Mouse (Mus musculus): Measurements from ENCODE around the gene Acbd3. TPM values are rescaled to one million over a fixed set of nuclear protein-coding genes. Genes with fewer than 3 reads are reported as not detected.

Acbd3 gene
- 21.6 and 22.8 TPM in 2 replicates for polyA plus RNA-seq (2014; fragmentation: Nextera tagmentation; extraction: Ambion mirVana)

GRCm38 (mm10) chr1:180725704-180726179 lies at the start of gene Acbd3:
Acbd3 (plus strand) TSS chr1:180726043.
- no peaks in the 10 kb centered on the region for H3K36me3 ChIP-seq (ENCODE audit: control insufficient read depth, insufficient read depth, low read length)
- H3K4me1 ChIP-seq (replicated peaks; ENCODE audit: control insufficient read depth, insufficient read depth, low read length): peaks cover 6% of the 10 kb centered on the region; the same call in 1 of the 2 replicates
- peak within 1 kb of the TSS; percentile 98 for H3K4me3 ChIP-seq (ENCODE audit: low read depth, low read length)
- peak within 1 kb of the TSS; percentile 68 for H3K27ac ChIP-seq (ENCODE audit: low read depth, low read length)
- no peaks in the 10 kb centered on the region for H3K9me3 ChIP-seq (ENCODE audit: control insufficient read depth, low read length)
- peak within 1 kb of the TSS; percentile 76 for H3K4me2 ChIP-seq (ENCODE audit: low read depth, low read length, severe bottlenecking)
- DNase-seq (ENCODE audit: low spot score): peak; percentile 96
- WGBS: under 1% methylated on average over 47 of the region's 52 CpGs
- no peaks in the 10 kb centered on the region for H3K27me3 ChIP-seq (ENCODE audit: control insufficient read depth, insufficient read depth, low read length)
- H3K9ac ChIP-seq (ENCODE audit: low read length): peak within 1 kb of the TSS; percentile 96
- peak; percentile 94 for ATAC-seq (replicated peaks; ENCODE audit: low FRiP score)

- 94% methylated on average over 7 of the region's 7 CpGs for WGBS
- DNase-seq (ENCODE audit: low spot score) (no peak), ATAC-seq (replicated peaks; ENCODE audit: low FRiP score) (no peak)
- no peak overlapping the region for H3K4me2 ChIP-seq (ENCODE audit: low read depth, low read length, severe bottlenecking)
- H3K27ac ChIP-seq (ENCODE audit: low read depth, low read length): no peak overlapping the region
- H3K9me3 ChIP-seq (ENCODE audit: control insufficient read depth, low read length): no peaks in the 10 kb centered on the region
- no peak overlapping the region for H3K9ac ChIP-seq (ENCODE audit: low read length)
- no peak overlapping the region for H3K4me3 ChIP-seq (ENCODE audit: low read depth, low read length)
- peaks cover 2% of the 10 kb centered on the region; the same call in 1 of the 2 replicates for H3K36me3 ChIP-seq (ENCODE audit: control insufficient read depth, insufficient read depth, low read length)
- H3K27me3 ChIP-seq (ENCODE audit: control insufficient read depth, insufficient read depth, low read length): peaks cover 7% of the 10 kb centered on the region
- no peaks in the 10 kb centered on the region for H3K4me1 ChIP-seq (replicated peaks; ENCODE audit: control insufficient read depth, insufficient read depth, low read length)
Measured at GRCm38 (mm10) chr1:180691284-180691683, 34.6 kb upstream of the Acbd3 start.

GRCm38 (mm10) chr1:180696626-180697352 lies 29.1 kb upstream of the Acbd3 start, which contains the start of gene Mixl1:
Mixl1 (minus strand) TSS chr1:180697034.
- Histone ChIP-seq H3K9me3 (ENCODE audit: control insufficient read depth, low read length) (no peaks in the 10 kb centered on the region), H3K4me2 (ENCODE audit: low read depth, low read length, severe bottlenecking) (peak within 1 kb of the TSS; percentile 51), H3K27ac (ENCODE audit: low read depth, low read length) (no peak within 1 kb of the TSS), H3K9ac (ENCODE audit: low read length) (no peak within 1 kb of the TSS), H3K36me3 (ENCODE audit: control insufficient read depth, insufficient read depth, low read length) (no peaks in the 10 kb centered on the region), H3K4me3 (ENCODE audit: low read depth, low read length) (peak within 1 kb of the TSS; percentile 35), H3K4me1 (replicated peaks; ENCODE audit: control insufficient read depth, insufficient read depth, low read length) (0 out of 2 replicates have a peak, but pooled peaks cover 4% of the 10 kb centered on the region), H3K27me3 (ENCODE audit: control insufficient read depth, insufficient read depth, low read length) (peaks cover 26% of the 10 kb centered on the region)
- DNase-seq (ENCODE audit: low spot score) (peak; percentile 64), ATAC-seq (replicated peaks; ENCODE audit: low FRiP score) (no peak)
- under 1% methylated on average over 68 of the region's 79 CpGs for WGBS

GRCm38 (mm10) chr1:180698063-180698462 lies 27.8 kb upstream of the Acbd3 start:
- H3K27me3 ChIP-seq (ENCODE audit: control insufficient read depth, insufficient read depth, low read length): peaks cover 26% of the 10 kb centered on the region
- 54% methylated on average over 5 of the region's 5 CpGs for WGBS
- ATAC-seq (replicated peaks; ENCODE audit: low FRiP score): no peak

GRCm38 (mm10) chr1:180703400-180703799 lies 22.4 kb upstream of the Acbd3 start:
- H3K27ac ChIP-seq (ENCODE audit: low read depth, low read length): no peak overlapping the region
- H3K27me3 ChIP-seq (ENCODE audit: control insufficient read depth, insufficient read depth, low read length): no peaks in the 10 kb centered on the region; the same call in 1 of the 2 replicates
- no peak overlapping the region for H3K9ac ChIP-seq (ENCODE audit: low read length)
- no peak overlapping the region for H3K4me2 ChIP-seq (ENCODE audit: low read depth, low read length, severe bottlenecking)
- H3K4me1 ChIP-seq (replicated peaks; ENCODE audit: control insufficient read depth, insufficient read depth, low read length): no peaks in the 10 kb centered on the region
- no peak for DNase-seq (ENCODE audit: low spot score)
- ATAC-seq (replicated peaks; ENCODE audit: low FRiP score): no peak
- H3K36me3 ChIP-seq (ENCODE audit: control insufficient read depth, insufficient read depth, low read length): no peaks in the 10 kb centered on the region
- no peak overlapping the region for H3K4me3 ChIP-seq (ENCODE audit: low read depth, low read length)
- WGBS: 58% methylated on average over 6 of the region's 6 CpGs
- H3K9me3 ChIP-seq (ENCODE audit: control insufficient read depth, low read length): no peaks in the 10 kb centered on the region

More at GRCm38 (mm10) chr1:180698063-180698462, 27.8 kb upstream of the Acbd3 start:
- H3K9me3 ChIP-seq (ENCODE audit: control insufficient read depth, low read length): no peaks in the 10 kb centered on the region
- H3K27ac ChIP-seq (ENCODE audit: low read depth, low read length): no peak overlapping the region
- no peak overlapping the region for H3K9ac ChIP-seq (ENCODE audit: low read length)
- no peak overlapping the region for H3K4me3 ChIP-seq (ENCODE audit: low read depth, low read length)
- H3K4me1 ChIP-seq (replicated peaks; ENCODE audit: control insufficient read depth, insufficient read depth, low read length): 0 out of 2 replicates have a peak, but pooled peaks cover 4% of the 10 kb centered on the region
- DNase-seq (ENCODE audit: low spot score): no peak
- H3K36me3 ChIP-seq (ENCODE audit: control insufficient read depth, insufficient read depth, low read length): no peaks in the 10 kb centered on the region
- H3K4me2 ChIP-seq (ENCODE audit: low read depth, low read length, severe bottlenecking): no peak overlapping the region

- ATAC-seq (replicated peaks; ENCODE audit: low FRiP score) (no peak), DNase-seq (ENCODE audit: low spot score) (no peak)
- H3K4me3 ChIP-seq (ENCODE audit: low read depth, low read length): no peak overlapping the region
- H3K27me3 ChIP-seq (ENCODE audit: control insufficient read depth, insufficient read depth, low read length): no peaks in the 10 kb centered on the region
- H3K27ac ChIP-seq (ENCODE audit: low read depth, low read length): no peak overlapping the region
- no peak overlapping the region for H3K9ac ChIP-seq (ENCODE audit: low read length)
- H3K4me1 ChIP-seq (replicated peaks; ENCODE audit: control insufficient read depth, insufficient read depth, low read length): no peaks in the 10 kb centered on the region
- WGBS: 66% methylated on average over 3 of the region's 3 CpGs
- H3K4me2 ChIP-seq (ENCODE audit: low read depth, low read length, severe bottlenecking): no peak overlapping the region
- no peaks in the 10 kb centered on the region for H3K36me3 ChIP-seq (ENCODE audit: control insufficient read depth, insufficient read depth, low read length)
- H3K9me3 ChIP-seq (ENCODE audit: control insufficient read depth, low read length): no peaks in the 10 kb centered on the region
Measured at GRCm38 (mm10) chr1:180707368-180707767, 18.5 kb upstream of the Acbd3 start.

- WGBS: 86% methylated on average over 3 of the region's 3 CpGs
- no peak overlapping the region for H3K4me3 ChIP-seq (ENCODE audit: low read depth, low read length)
- no peak overlapping the region for H3K27ac ChIP-seq (ENCODE audit: low read depth, low read length)
- no peaks in the 10 kb centered on the region for H3K9me3 ChIP-seq (ENCODE audit: control insufficient read depth, low read length)
- H3K4me2 ChIP-seq (ENCODE audit: low read depth, low read length, severe bottlenecking): no peak overlapping the region
- no peak overlapping the region for H3K9ac ChIP-seq (ENCODE audit: low read length)
- H3K27me3 ChIP-seq (ENCODE audit: control insufficient read depth, insufficient read depth, low read length): no peaks in the 10 kb centered on the region
- no peak for ATAC-seq (replicated peaks; ENCODE audit: low FRiP score)
- H3K4me1 ChIP-seq (replicated peaks; ENCODE audit: control insufficient read depth, insufficient read depth, low read length): no peaks in the 10 kb centered on the region
- H3K36me3 ChIP-seq (ENCODE audit: control insufficient read depth, insufficient read depth, low read length): no peaks in the 10 kb centered on the region
- DNase-seq (ENCODE audit: low spot score): no peak
Measured at GRCm38 (mm10) chr1:180707813-180708212, 18.0 kb upstream of the Acbd3 start.

- Histone ChIP-seq H3K4me3 (ENCODE audit: low read depth, low read length) (no peak overlapping the region), H3K9ac (ENCODE audit: low read length) (no peak overlapping the region), H3K4me2 (ENCODE audit: low read depth, low read length, severe bottlenecking) (no peak overlapping the region), H3K9me3 (ENCODE audit: control insufficient read depth, low read length) (no peaks in the 10 kb centered on the region), H3K4me1 (replicated peaks; ENCODE audit: control insufficient read depth, insufficient read depth, low read length) (no peaks in the 10 kb centered on the region), H3K27me3 (ENCODE audit: control insufficient read depth, insufficient read depth, low read length) (no peaks in the 10 kb centered on the region), H3K27ac (ENCODE audit: low read depth, low read length) (no peak overlapping the region), H3K36me3 (ENCODE audit: control insufficient read depth, insufficient read depth, low read length) (no peaks in the 10 kb centered on the region)
- WGBS: 83% methylated on average over 14 of the region's 14 CpGs
- no peak for DNase-seq (ENCODE audit: low spot score)
- ATAC-seq (replicated peaks; ENCODE audit: low FRiP score): no peak
Measured at GRCm38 (mm10) chr1:180708935-180709776, 16.7 kb upstream of the Acbd3 start.
